Mouse (Mus musculus) heart, adult 2 months (tissue): Measurements from ENCODE around the gene Nfasc. TPM values are rescaled to one million over a fixed set of nuclear protein-coding genes. Genes with fewer than 3 reads are reported as not detected.

Experiments
- DNase-seq, 2 experiments: peaks; one replicate each; pipeline ENCODE4 v3.0.0; 2021
- H3K27ac ChIP-seq: fragments of 200-600 bp; 2 replicates; pipeline ENCODE4 v1.8.1; 2022
- H3K27me3 ChIP-seq: fragments of 200-500 bp; 2 replicates; pipeline ENCODE4 v1.6.1; 2012; ENCODE audit warnings: mild to moderate bottlenecking, low read length, inconsistent platforms, mixed read lengths; ENCODE audit not compliant: control insufficient read depth, insufficient read depth
- H3K36me3 ChIP-seq: fragments of 200-500 bp; 2 replicates; pipeline ENCODE4 v1.6.1; 2012; ENCODE audit warnings: low read length, inconsistent platforms; ENCODE audit not compliant: control insufficient read depth, insufficient read depth
- H3K4me1 ChIP-seq: fragments of 200-500 bp; 2 replicates; pipeline ENCODE4 v1.6.1; 2011; ENCODE audit warnings: low read length; ENCODE audit not compliant: control insufficient read depth, insufficient read depth
- H3K4me3 ChIP-seq: fragments of 200-600 bp; 2 replicates; pipeline ENCODE4 v1.8.1; 2022
- H3K79me2 ChIP-seq: fragments of 200-500 bp; replicated peaks from 2 replicates; pipeline ENCODE4 v1.6.1; 2012; ENCODE audit warnings: mild to moderate bottlenecking, inconsistent platforms, low read length, moderate library complexity, mixed read lengths; ENCODE audit not compliant: control insufficient read depth, insufficient read depth
- H3K9ac ChIP-seq: fragments of 200-500 bp; 2 replicates; pipeline ENCODE4 v1.6.1; 2012; ENCODE audit warnings: low read depth, mild to moderate bottlenecking, control low read depth, inconsistent platforms, low read length, mixed read lengths
- CTCF ChIP-seq: fragments of 200-600 bp; IDR thresholded peaks from 2 replicates; pipeline ENCODE4 v1.8.1; 2022; ENCODE audit warnings: antibody characterized with exemption, mild to moderate bottlenecking, moderate library complexity
- EP300 ChIP-seq: fragments of 200-500 bp; IDR thresholded peaks from 2 replicates; pipeline ENCODE4 v1.6.1; 2011; ENCODE audit warnings: low read depth, low read length, control low read depth; ENCODE audit not compliant: insufficient read depth
- POLR2A ChIP-seq: fragments of 200-500 bp; IDR thresholded peaks from 2 replicates; pipeline ENCODE4 v1.6.1; 2011; ENCODE audit warnings: mild to moderate bottlenecking, low read depth, low read length, control low read depth; ENCODE audit not compliant: insufficient read depth
- WGBS: fragments of 180-500 bp; shearing (Covaris S2); methylation state at CpG from one replicate; pipeline ENCODE4 v1.1.7; 2018; 5-methylcytosine and 5-hydroxymethylcytosine counted together
- intact Hi-C: fragments of 180-260 bp; cut with DNase I; formaldehyde crosslinking; loops from one replicate; pipeline ENCODE4 v1.15.1; 2025
- polyA plus RNA-seq: library from polyadenylated mRNA; depleted of rRNA; stranded (reverse); fragments of >200 nt; gene quantifications from 2 replicates; pipeline ENCODE4 v1.2.3, GENCODE M21; 2012; rRNA removed
- total RNA-seq, 2 experiments: library from RNA; stranded (reverse); gene quantifications; 2 replicates each; pipeline ENCODE4 v1.2.3; 2021

Gene Nfasc
- total and polyA plus RNA-seq, 3 experiments: 0.10 to 0.39 (median 0.14) TPM

DNA sequence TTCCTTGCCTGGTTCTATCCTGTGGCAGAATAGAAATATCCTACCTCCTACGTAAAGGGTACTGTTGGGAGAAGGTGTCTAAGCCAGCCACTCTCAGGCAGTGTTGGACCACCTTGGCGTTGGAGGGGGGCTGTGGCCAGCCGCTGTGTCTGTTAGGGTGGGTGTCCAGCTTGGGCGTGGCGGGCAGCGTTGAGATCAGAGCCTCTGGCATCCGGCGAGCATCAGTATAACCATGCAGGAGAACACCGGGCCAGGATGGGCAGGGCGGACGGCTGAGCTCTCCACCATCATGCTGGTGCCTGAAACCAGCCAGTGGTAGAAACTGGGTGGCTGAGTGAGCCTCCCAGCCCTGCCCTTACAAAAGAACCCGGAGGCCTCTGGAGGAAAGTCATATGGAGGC, 226.3 kb downstream of the Nfasc start:
- Histone ChIP-seq H3K79me2 (no peaks in the 10 kb centered on the region), H3K4me3 (no peak overlapping the region), H3K27me3 (no peaks in the 10 kb centered on the region), H3K36me3 (no peaks in the 10 kb centered on the region), H3K9ac (no peak overlapping the region), H3K27ac (no peak overlapping the region), H3K4me1 (no peaks in the 10 kb centered on the region)
- TF ChIP-seq CTCF: no peak
- TF ChIP-seq EP300: no peak
- no peak for TF ChIP-seq POLR2A
- WGBS: 83% methylated on average over 12 of the region's 12 CpGs
- intact Hi-C loops: no loop called here
- peak in 1 of 2 experiments; percentile 4 for DNase-seq

Other genes with a start within 250 kb of the Nfasc start
- 1 to 10 TPM; 1.2 to 1.7 TPM for gene Tmem81, start 235.6 kb downstream of the Nfasc start, total RNA-seq
- 1.1 and 2.0 TPM in 2 replicates for gene Tmem81, start 235.6 kb downstream of the Nfasc start, polyA plus RNA-seq
- 1 to 10 TPM; 3.5 to 3.8 TPM for gene Cntn2, start 198.5 kb downstream of the Nfasc start, total RNA-seq
- 4.4 and 7.6 TPM in 2 replicates for gene Cntn2, start 198.5 kb downstream of the Nfasc start, polyA plus RNA-seq
- 1 to 10 TPM; 3.2 to 4.2 TPM for gene Lrrn2, start 138.5 kb upstream of the Nfasc start, total RNA-seq
- gene Lrrn2, start 138.5 kb upstream of the Nfasc start, polyA plus RNA-seq: 6.1 and 7.3 TPM in 2 replicates